Mouse (Mus musculus) cortical plate, adult 2 months (tissue): ENCODE measurements at regions not wholly inside any gene's neighbourhood (a gene's known extent, or its start where the extent isn't known, plus 50 kb on each side); places are given as distances from the start of the nearest gene placed in this dataset.

Experiments used
- H3K27ac ChIP-seq: fragments of 200-500 bp; 2 replicates; pipeline ENCODE4 v1.5.1; 2012; ENCODE audit warnings: low read length, control low read depth, inconsistent platforms; ENCODE audit not compliant: insufficient read depth
- H3K4me1 ChIP-seq: fragments of 200-500 bp; 2 replicates; pipeline ENCODE4 v1.6.1; 2011; ENCODE audit warnings: low read length; ENCODE audit not compliant: control insufficient read depth, insufficient read depth
- H3K4me3 ChIP-seq: fragments of 200-500 bp; 2 replicates; pipeline ENCODE4 v1.5.1; 2011; ENCODE audit warnings: mild to moderate bottlenecking, low read length, control low read depth; ENCODE audit not compliant: insufficient read depth
- CTCF ChIP-seq: fragments of 200-500 bp; IDR thresholded peaks from 2 replicates; pipeline ENCODE4 v1.5.1; 2011; ENCODE audit warnings: mild to moderate bottlenecking, control low read depth, low read length; ENCODE audit not compliant: insufficient read depth; ENCODE audit errors: extremely low read depth
- POLR2A ChIP-seq: fragments of 200-500 bp; IDR thresholded peaks from 2 replicates; pipeline ENCODE4 v1.6.1; 2011; ENCODE audit warnings: mild to moderate bottlenecking, low read length, control low read depth; ENCODE audit not compliant: insufficient read depth; ENCODE audit errors: extremely low read depth

DNA sequence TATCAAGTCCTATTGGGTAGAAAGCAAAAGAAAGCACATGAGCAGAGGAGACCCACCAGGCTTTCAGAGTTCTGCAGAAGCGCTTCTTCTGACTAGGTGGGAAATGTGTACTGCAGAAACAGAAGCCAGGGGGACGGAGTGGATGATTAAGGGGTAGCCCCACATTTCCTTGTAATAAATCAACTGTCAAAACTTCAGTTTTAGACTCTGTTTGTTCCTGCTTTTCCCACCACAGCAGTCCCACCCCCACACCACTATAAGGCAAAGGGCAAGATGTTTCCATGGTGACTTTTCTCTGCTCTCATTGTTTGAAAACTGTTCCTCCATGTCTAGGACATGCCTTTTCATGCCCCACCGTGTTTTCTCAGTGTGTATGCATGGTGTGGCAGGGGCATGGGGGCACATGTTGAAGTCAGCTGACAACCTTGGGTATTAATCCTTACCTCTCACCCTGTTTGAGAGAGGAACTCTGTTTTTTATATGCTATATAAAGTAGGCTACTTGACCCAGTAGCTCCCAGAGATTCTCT, 202.8 kb upstream of the Nr4a3 start:
- Histone ChIP-seq H3K27ac (no peak overlapping the region), H3K4me1 (no peaks in the 10 kb centered on the region), H3K4me3 (no peak overlapping the region)
- no peak for TF ChIP-seq POLR2A
- TF ChIP-seq CTCF, result no peak

DNA sequence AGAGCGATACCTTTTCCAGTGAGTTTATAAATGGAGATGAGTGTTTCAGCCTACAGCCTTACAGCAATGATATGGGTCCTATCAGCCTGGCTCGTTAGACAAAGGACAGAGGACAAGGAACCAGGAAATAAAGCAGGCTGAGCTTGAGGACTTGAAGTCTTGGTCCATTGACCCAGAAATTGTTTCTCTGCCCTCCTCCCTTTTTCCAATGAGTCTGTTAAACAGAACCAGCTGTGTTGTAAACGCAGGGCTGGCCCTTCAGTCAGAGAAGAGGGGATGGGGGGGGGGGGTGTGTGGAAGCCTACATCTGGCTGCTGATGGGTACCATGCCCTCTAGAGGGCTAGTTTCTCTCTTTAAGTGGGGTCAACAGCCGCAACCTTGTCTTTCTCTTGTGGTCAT, 199.7 kb upstream of the Nr4a3 start:
- Histone ChIP-seq H3K4me1 (no peaks in the 10 kb centered on the region), H3K27ac (no peak overlapping the region), H3K4me3 (no peak overlapping the region)
- no peak for TF ChIP-seq POLR2A
- no peak for TF ChIP-seq CTCF

DNA sequence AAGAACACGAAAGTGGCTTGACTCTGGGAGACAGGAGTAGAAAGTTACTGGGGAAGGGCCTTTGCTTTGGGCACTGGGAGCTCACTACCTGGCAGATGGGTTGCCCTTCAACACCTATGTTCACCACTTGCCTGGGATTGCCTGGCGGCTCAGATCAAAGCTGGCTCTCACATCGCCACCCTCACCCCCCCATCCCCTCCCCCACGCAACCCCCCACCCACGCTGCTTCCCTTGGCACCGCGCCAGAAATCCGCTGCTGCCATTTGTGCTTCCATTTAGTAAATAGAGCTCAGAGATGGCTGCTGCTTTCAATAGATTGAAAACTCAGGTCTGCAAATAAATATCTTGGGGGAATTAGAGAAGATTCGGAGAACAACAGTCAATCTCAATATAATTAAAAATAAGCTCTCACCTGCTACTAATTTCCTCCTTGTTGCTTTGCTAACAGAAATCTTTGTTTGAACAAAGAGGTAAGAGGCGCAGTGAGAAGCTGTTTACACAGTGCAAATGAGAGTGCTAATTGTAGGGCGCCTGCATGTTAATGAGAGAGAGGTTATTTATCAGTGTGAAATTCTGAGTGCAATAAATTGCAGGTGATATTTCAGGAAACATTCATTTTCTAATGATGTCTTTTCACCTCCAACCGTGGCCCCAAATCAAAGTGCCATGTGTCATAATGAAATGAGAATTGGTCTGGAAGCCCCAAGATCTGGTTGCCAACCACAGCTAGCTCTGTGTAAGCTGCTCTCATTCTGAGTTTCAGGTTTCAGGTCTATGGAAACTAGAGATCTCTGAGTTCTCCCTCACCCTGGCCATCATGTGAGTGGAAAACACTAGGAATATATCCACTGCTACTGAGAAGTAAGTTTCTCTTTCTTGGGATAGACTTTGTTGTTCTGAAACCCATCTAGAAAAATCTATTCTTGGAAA, 198.3 kb upstream of the Nr4a3 start:
- H3K4me3 ChIP-seq, result no peak overlapping the region
- TF ChIP-seq POLR2A, result no peak
- no peak for TF ChIP-seq CTCF
- no peak overlapping the region for H3K27ac ChIP-seq
- H3K4me1 ChIP-seq, result peaks cover 2% of the 10 kb centered on the region; the same call in 1 of the 2 replicates

DNA sequence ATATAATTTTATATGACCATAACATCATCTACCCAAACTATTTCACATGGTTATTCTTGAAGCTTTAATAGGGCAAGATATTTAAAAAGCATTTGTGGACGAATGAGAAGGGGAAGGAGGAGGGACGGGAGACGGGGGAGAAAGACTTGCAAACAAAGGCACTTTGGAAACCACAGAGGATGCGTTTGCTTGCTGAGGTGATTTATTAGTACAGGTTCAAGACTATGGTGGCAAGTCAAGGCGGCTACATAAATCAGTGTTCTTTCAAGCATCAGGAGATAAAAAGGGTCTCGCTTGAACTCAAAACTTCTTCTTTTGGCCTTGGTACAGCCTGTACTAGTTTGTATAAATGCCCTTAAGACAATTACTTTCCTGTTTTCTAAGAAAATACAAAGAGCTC, 183.8 kb upstream of the Nr4a3 start:
- Histone ChIP-seq H3K4me1 (no peaks in the 10 kb centered on the region), H3K4me3 (no peak overlapping the region), H3K27ac (no peak overlapping the region)
- TF ChIP-seq CTCF, result no peak
- no peak for TF ChIP-seq POLR2A

DNA sequence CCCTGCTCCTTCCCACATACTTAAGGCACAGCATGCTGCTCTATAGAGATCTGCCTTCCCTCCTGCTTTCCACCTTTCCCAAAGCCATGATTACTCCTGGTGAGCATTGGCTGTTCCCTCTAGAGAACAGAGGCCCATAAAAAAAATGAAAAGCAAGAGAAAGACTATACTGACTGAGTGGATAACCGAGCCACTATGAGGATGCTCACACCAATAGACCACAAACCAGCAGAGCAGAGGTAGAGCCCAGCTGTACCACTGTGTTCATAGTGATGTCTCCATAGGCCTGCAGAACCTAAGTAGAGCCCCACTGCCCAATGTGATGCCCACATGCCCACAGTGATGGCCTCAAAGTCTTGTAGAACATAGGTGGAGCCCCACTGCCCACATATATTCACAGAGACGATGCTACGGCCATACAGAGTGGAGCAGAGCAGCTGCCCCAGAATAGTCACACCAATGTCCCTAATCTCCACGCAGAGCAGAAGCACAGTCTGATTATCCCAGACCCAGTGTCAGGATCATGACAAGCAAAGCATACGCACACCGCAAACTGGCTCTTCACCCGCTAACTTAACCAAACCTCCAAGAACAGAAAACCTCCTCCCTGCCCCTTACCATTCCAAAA, 174.8 kb upstream of the Nr4a3 start:
- no peak overlapping the region for H3K27ac ChIP-seq
- TF ChIP-seq CTCF (no peak), POLR2A (no peak)
- H3K4me1 ChIP-seq, result no peaks in the 10 kb centered on the region; the same call in 1 of the 2 replicates
- H3K4me3 ChIP-seq, result no peak overlapping the region

DNA sequence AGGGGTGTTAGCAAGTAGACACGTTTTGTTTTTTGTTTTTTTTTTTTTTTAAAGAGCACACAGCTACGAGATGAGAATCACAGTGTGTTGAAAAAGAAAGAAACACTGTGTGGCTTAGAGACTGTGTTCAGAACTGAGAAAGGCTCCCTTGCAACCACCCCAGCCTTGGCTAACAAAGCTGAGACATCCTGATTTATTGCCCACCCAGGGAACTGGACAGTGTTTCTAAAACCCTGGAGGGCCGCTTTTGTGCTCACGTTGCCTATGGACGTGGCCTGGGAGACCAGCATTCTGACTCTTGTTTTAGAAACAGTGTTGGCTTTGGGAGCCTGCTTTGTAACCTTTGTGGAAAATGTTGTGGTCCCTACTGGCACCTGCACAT, 174.3 kb upstream of the Nr4a3 start:
- Histone ChIP-seq H3K27ac (no peak overlapping the region), H3K4me1 (no peaks in the 10 kb centered on the region; the same call in 1 of the 2 replicates)

DNA sequence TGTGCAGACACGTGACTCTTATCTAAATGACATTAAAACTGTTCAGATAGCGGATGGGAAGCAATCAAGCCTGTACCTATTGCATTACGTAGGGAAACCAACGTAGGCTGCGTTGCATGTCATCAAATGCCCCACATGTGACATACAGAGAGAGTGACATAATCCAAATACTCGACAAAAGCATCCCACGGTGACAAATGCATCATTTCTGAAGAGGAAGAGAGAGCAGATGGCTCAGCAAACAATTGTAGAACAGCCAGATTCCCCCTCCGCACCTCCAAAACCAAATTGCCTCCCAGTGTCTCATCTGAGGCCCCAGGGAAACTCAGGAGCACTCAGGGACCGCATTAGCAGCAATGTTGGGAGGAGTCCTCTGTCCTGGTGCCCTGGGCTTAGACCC, 163.4 kb upstream of the Nr4a3 start:
- Histone ChIP-seq H3K4me1 (peaks cover 6% of the 10 kb centered on the region), H3K27ac (no peak overlapping the region), H3K4me3 (no peak overlapping the region)
- TF ChIP-seq POLR2A (no peak), CTCF (no peak)

More for the DNA sequence above, 174.3 kb upstream of the Nr4a3 start:
- H3K4me3 ChIP-seq, result no peak overlapping the region
- TF ChIP-seq CTCF, result no peak
- TF ChIP-seq POLR2A, result no peak

DNA sequence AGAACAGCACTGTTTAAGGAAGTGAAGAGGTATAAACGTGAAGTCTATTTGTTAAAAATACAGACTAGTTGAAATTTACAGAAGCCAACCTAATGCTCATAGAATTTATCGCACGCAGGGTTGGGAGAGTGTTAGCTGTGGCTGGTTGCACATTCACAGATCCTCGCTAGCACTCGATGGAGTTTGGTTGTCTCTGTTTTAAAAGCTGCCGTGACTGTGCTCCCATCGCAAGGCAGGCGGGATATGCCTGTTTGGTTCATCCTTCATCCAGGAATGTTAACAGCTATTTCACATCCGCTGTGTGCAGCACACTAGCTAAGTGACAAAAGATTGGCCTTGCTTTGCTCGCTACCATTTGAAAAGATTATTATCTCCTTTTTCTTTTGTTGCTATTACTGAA, 162.9 kb upstream of the Nr4a3 start:
- no peak overlapping the region for H3K27ac ChIP-seq
- H3K4me1 ChIP-seq, result peaks cover 6% of the 10 kb centered on the region
- H3K4me3 ChIP-seq, result no peak overlapping the region
- TF ChIP-seq CTCF (no peak), POLR2A (no peak)

DNA sequence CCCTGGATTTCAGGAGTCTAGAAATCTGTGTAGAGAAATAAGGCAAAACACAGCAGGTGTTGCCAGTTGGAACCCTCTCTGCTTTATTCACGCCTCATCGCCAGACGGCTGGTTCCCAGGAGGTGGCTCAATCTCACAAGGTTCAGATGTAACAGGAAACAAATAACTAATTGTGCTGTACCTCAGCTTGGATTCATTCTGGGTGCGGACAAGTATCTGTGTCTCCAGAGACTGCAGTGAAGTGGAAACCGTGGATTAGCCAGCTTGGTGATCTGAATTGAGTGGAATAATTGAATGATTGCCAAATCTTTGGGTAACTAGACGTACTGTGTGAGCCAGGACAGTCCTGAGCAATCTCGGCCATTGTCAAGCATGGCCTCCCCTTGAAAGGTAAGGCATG, 145.4 kb upstream of the Nr4a3 start:
- TF ChIP-seq POLR2A, result no peak
- no peak for TF ChIP-seq CTCF
- no peaks in the 10 kb centered on the region for H3K4me1 ChIP-seq
- no peak overlapping the region for H3K27ac ChIP-seq
- H3K4me3 ChIP-seq, result no peak overlapping the region
